Mouse (Mus musculus) small intestine, adult 2 months (tissue): ENCODE results near the gene Lrrc28. TPM values are rescaled to one million over a fixed set of nuclear protein-coding genes. Genes with fewer than 3 reads are reported as not detected.
A peak's percentile ranks its signal among the peaks of the same experiment; 100 is the strongest.

Experiments
- H3K27ac ChIP-seq: fragments of 200-500 bp; 2 replicates; pipeline ENCODE4 v1.5.1; 2012; ENCODE audit warnings: low read depth, low read length, control low read depth, inconsistent platforms; ENCODE audit not compliant: insufficient read depth
- H3K27me3 ChIP-seq: fragments of 200-500 bp; 2 replicates; pipeline ENCODE4 v1.6.1; 2012; ENCODE audit warnings: mild to moderate bottlenecking, moderate library complexity, low read length, inconsistent platforms; ENCODE audit not compliant: control insufficient read depth, insufficient read depth
- H3K36me3 ChIP-seq: fragments of 200-500 bp; 2 replicates; pipeline ENCODE4 v1.6.1; 2012; ENCODE audit warnings: mild to moderate bottlenecking, low read length, control low read depth, inconsistent platforms; ENCODE audit not compliant: control insufficient read depth, insufficient read depth
- H3K4me1 ChIP-seq: fragments of 200-500 bp; 2 replicates; pipeline ENCODE4 v1.6.1; 2012; ENCODE audit warnings: low read length, inconsistent platforms, mixed read lengths; ENCODE audit not compliant: control insufficient read depth, insufficient read depth, insufficient read length
- H3K4me3 ChIP-seq: fragments of 200-500 bp; 2 replicates; pipeline ENCODE4 v1.5.1; 2012; ENCODE audit warnings: low read depth, mild to moderate bottlenecking, control low read depth, inconsistent platforms, low read length, moderate library complexity
- CTCF ChIP-seq: fragments of 200-500 bp; IDR thresholded peaks from 2 replicates; pipeline ENCODE4 v1.5.1; 2012; ENCODE audit warnings: low read depth, mild to moderate bottlenecking, control low read depth, inconsistent platforms, low read length, moderate library complexity, mixed read lengths; ENCODE audit not compliant: insufficient replicate concordance, insufficient read length; ENCODE audit errors: extremely low read depth
- POLR2A ChIP-seq: fragments of 200-500 bp; IDR thresholded peaks from 2 replicates; pipeline ENCODE4 v1.6.1; 2012; ENCODE audit warnings: low read depth, mild to moderate bottlenecking, control low read depth, inconsistent platforms, low read length, moderate library complexity
- WGBS: fragments of 180-500 bp; shearing (Covaris S2); methylation state at CpG from one replicate; pipeline ENCODE4 v1.1.7; 2018; 5-methylcytosine and 5-hydroxymethylcytosine counted together
- polyA plus RNA-seq: library from polyadenylated mRNA; depleted of rRNA; stranded (reverse); fragments of >200 nt; gene quantifications from 2 replicates; pipeline ENCODE4 v1.2.3, GENCODE M21; 2012

Lrrc28 gene
- polyA plus RNA-seq, 1 experiment: 16.6 TPM

- Histone ChIP-seq H3K27me3 (no peaks in the 10 kb centered on the region), H3K4me1 (no peaks in the 10 kb centered on the region), H3K27ac (no peak overlapping the region), H3K36me3 (peaks cover 4% of the 10 kb centered on the region; the same call in 1 of the 2 replicates), H3K4me3 (no peak overlapping the region)
- WGBS: 86% methylated on average over 16 of the region's 16 CpGs
- TF ChIP-seq POLR2A: no peak
Observed at GRCm38 (mm10) chr7:67683006-67683405, 37.9 kb upstream of the Lrrc28 start.

DNA sequence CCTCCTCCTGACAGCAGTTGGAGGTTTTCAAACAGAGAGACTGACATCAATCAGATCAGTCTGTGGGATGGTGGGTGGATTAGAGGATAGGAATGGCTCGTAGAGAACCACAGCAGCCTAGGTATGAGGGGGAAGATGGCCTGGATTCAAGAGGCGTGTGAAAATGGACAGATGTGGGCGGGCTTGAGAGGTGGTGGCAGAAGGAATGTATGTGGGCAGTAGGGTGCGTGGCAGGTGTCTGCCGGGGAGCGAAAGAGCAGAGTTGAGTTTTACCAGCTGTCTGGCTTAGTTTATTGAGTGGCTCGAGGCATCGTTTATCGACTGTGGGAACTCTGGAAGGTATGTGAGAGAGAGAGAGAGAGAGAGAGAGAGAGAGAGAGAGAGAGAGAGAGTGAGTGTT lies 36.0 kb upstream of the Lrrc28 start:
- Histone ChIP-seq H3K36me3 (peaks cover 4% of the 10 kb centered on the region; the same call in 1 of the 2 replicates), H3K4me1 (no peaks in the 10 kb centered on the region), H3K27ac (no peak overlapping the region), H3K4me3 (no peak overlapping the region), H3K27me3 (no peaks in the 10 kb centered on the region)
- TF ChIP-seq CTCF (no peak), POLR2A (no peak)
- WGBS: 27% methylated on average over 9 of the region's 9 CpGs

DNA sequence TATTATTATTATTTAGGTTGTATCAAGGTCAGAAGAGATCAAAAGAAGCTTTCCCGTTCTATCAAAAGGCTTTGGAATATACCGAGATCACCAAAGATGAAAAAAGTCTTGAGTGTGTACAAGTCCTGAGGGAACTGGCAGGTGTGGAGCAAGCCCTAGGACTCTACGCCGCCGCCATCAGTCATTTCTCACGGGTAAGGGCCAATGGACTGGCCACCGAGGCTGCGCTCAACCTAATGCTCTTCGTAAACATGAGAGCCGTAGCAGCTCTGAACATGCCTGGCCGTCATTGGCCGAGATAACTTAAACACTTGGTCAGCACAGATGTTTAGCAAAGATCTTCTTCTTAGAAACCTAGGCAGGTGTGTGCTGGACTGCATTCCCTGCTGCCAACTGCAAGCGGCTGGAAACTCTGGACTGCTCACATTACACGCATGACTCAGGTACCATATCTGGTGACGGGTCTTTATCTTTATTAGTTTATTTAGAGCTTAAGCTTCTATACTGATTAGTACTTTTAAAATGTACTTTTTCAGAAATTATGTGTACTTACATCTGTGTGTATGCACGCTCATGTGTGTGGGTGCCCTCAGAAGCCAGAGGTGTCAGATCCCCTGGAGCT lies 33.9 kb upstream of the Lrrc28 start:
- 71% methylated on average over 16 of the region's 16 CpGs for WGBS
- no peaks in the 10 kb centered on the region for H3K4me1 ChIP-seq
- no peak overlapping the region for H3K4me3 ChIP-seq
- TF ChIP-seq CTCF: no peak
- TF ChIP-seq POLR2A: no peak
- no peaks in the 10 kb centered on the region for H3K27me3 ChIP-seq
- peaks cover 2% of the 10 kb centered on the region; the same call in 1 of the 2 replicates for H3K36me3 ChIP-seq
- H3K27ac ChIP-seq: no peak overlapping the region

DNA sequence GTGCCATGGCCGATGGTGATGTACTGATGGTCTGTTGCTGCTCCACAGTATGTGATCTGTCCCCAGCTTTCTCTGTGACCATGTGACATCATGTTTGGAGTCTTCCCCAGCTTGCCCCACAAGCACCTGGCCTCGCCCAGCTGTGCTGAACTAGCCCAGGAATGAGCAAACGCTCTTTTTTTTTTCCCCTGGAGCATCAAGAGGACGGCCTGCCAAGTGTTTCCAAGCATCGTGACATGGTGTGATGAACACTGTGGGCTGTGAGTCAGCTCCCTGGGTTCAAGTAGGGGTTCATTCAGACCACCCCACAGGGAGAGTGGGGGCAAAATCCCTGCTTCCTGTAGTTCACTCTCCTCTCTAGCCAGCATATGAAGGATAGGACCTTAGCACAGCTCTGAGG lies 28.6 kb upstream of the Lrrc28 start:
- H3K4me3 ChIP-seq: no peak overlapping the region
- H3K36me3 ChIP-seq: peaks cover 7% of the 10 kb centered on the region; the same call in 1 of the 2 replicates
- no peaks in the 10 kb centered on the region for H3K4me1 ChIP-seq
- no peaks in the 10 kb centered on the region for H3K27me3 ChIP-seq
- H3K27ac ChIP-seq: no peak overlapping the region
- 72% methylated on average over 5 of the region's 5 CpGs for WGBS
- no peak for TF ChIP-seq POLR2A
- TF ChIP-seq CTCF: no peak

DNA sequence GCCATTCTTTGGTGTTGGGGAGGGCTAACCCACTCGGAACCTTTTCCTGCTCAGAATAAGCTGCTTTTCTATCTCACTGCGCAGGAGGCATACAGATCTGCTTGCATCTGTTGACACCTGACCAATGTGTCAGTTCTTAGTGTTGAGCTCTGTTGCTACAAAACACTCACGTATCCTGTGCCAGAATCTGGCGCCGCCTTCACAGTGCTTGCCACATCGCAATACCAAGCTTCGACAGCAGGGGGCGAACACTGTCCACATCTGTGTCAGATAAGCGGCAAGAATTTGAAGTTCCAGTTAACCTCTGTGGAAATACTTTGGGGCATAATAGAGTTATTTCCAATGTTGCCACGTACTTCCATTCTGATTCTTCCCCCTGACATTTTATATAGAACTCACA lies 27.6 kb upstream of the Lrrc28 start:
- 9% methylated on average over 10 of the region's 10 CpGs for whole genome bisulfite sequencing
- no peak overlapping the region for H3K4me3 ChIP-seq
- H3K36me3 ChIP-seq: peaks cover 7% of the 10 kb centered on the region; the same call in 1 of the 2 replicates
- TF ChIP-seq CTCF: peak; percentile 82; the same call in 1 of the 2 replicates
- TF ChIP-seq POLR2A: no peak
- no peaks in the 10 kb centered on the region for H3K27me3 ChIP-seq
- H3K4me1 ChIP-seq: no peaks in the 10 kb centered on the region
- H3K27ac ChIP-seq: 0 out of 2 replicates have a peak overlapping the region, but pooled peaks have one; percentile 1

DNA sequence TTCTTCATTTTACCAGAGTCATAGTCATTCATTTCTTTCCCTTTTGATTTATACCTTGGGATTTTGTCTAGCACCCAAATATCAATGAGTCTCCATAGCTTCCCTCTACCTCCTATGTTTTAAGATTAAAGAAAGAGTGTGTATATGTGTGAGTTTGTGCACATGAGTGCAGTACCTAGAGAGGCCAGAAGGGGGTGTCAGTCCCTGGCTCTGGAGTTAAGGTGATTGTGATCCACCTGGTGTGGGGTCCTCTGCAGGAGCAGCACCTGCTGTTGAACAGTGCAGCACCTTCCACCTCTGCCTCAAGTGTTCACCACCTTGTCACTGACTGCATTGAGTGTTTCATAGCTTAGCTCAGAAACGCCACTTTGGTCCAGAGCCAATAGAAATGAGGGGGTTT lies 25.9 kb upstream of the Lrrc28 start:
- H3K27ac ChIP-seq: no peak overlapping the region
- TF ChIP-seq POLR2A: no peak
- peak; percentile 54; the same call in 1 of the 2 replicates for TF ChIP-seq CTCF
- H3K4me3 ChIP-seq: no peak overlapping the region
- H3K36me3 ChIP-seq: peaks cover 7% of the 10 kb centered on the region; the same call in 1 of the 2 replicates
- H3K4me1 ChIP-seq: no peaks in the 10 kb centered on the region
- WGBS: 87% methylated on average over 1 of the region's 1 CpGs
- H3K27me3 ChIP-seq: no peaks in the 10 kb centered on the region

DNA sequence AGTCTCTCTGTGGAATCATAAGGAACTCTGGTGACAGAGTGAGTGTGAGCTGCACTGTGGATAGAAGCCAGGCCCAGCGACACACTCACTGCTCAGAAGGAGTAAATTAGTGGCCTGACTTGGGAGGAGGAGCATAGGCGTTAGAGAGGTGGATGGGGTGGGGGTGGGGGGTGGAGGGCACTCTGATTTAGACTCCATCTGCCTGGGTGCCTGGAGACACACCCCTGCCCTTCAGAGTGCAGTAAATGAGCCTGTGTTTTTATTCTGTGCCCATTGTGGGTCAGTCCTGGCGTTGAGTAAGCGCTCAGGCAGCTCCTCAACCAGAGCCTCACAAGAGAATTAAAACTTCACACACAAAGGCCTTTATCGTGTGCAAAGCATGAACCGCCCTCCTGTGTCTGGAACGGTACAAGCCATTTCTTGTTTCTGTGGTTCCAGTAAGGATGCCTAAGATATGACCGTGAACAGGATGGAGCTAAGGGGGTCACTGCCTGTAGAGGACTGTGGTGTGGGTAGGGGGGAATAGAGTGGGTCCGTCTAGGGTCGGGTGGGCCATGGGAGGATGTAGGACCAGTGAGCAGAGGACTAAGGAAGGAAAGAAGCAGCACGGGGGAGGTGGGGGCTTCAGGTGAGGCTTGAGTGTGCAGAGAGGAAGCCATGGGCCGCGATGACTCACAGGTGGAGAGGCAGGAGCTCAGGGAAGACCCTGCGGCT lies 19.1 kb upstream of the Lrrc28 start:
- 90% methylated on average over 14 of the region's 14 CpGs for WGBS
- Histone ChIP-seq H3K4me1 (no peaks in the 10 kb centered on the region; the same call in 1 of the 2 replicates), H3K27ac (no peak overlapping the region)

More for the DNA sequence above, 19.1 kb upstream of the Lrrc28 start:
- Histone ChIP-seq H3K4me3 (no peak overlapping the region), H3K27me3 (no peaks in the 10 kb centered on the region), H3K36me3 (peaks cover 5% of the 10 kb centered on the region)
- no peak for TF ChIP-seq POLR2A
- TF ChIP-seq CTCF: no peak
